Mouse (Mus musculus): ENCODE measurements around the gene Polr2h. TPM values are rescaled to one million over a fixed set of nuclear protein-coding genes. Genes with fewer than 3 reads are reported as not detected.

The Polr2h gene
- total RNA-seq, 2 experiments from 2014 or later = 8.2 to 8.3 TPM

Other genes starting within 250 kb of the Polr2h start
- 10 to 100 TPM; 50.0 to 50.1 TPM for gene Eif2b5, start 218.8 kb upstream of the Polr2h start, total RNA-seq (2021)
- gene Dvl3, start 200.7 kb upstream of the Polr2h start, total RNA-seq (2021) = 10 to 100 TPM; 26.4 to 29.1 TPM
- gene Ap2m1, start 182.2 kb upstream of the Polr2h start, total RNA-seq (2021) = 100 to 1,000 TPM; 137 to 146 TPM
- 10 to 100 TPM; 58.0 to 61.4 TPM for gene Abcf3, start 169.1 kb upstream of the Polr2h start, total RNA-seq (2021)
- not detected for gene Vwa5b2, start 128.2 kb upstream of the Polr2h start, total RNA-seq (2021)
- gene Eef1akmt4, start 106.1 kb upstream of the Polr2h start, total RNA-seq (2021) = 1 to 10 TPM; 5.1 to 5.7 TPM
- not detected for gene Gm49333, start 106.1 kb upstream of the Polr2h start, total RNA-seq (2021)
- gene Alg3, start 105.9 kb upstream of the Polr2h start, total RNA-seq (2021) = 10 to 100 TPM; 10.9 to 16.8 TPM
- 1 to 10 TPM; 1.2 to 1.6 TPM for gene Camk2n2, start 96.4 kb upstream of the Polr2h start, total RNA-seq (2021)
- gene Ece2, start 87.8 kb upstream of the Polr2h start, total RNA-seq (2021) = under 1 TPM; 0.13 to 0.32 TPM
- 100 to 1,000 TPM; 177 to 187 TPM for gene Psmd2, start 66.0 kb upstream of the Polr2h start, total RNA-seq (2021)
- gene Eif4g1, start 49.4 kb upstream of the Polr2h start, total RNA-seq (2021) = 100 to 1,000 TPM; 356 to 390 TPM
- gene Fam131a, start 24.4 kb upstream of the Polr2h start, total RNA-seq (2021) = 10 to 100 TPM; 31.5 to 57.0 TPM
- 1 to 10 TPM; 2.0 to 3.2 TPM for gene Clcn2, start 81 bp downstream of the Polr2h start, total RNA-seq (2021)
- 1 to 10 TPM; 3.2 to 3.6 TPM for gene Chrd, start 15.5 kb downstream of the Polr2h start, total RNA-seq (2021)
- gene Thpo, start 16.8 kb downstream of the Polr2h start, total RNA-seq (2021) = 1 to 10 TPM; 2.1 to 3.0 TPM

All from gastrocnemius, postnatal 25 days (tissue).